ENCODE assay signal across 13 mouse cellular contexts in genomic region chr3:38820787-38821186, GRCm38 (mm10).
A peak's percentile ranks its signal among the peaks of the same experiment; 100 is the strongest.
DNase-seq lines count a peak whose midpoint lies in the region; ATAC-seq and TF ChIP-seq lines count a peak whose summit lies in the region.
"Had no signal": no experiment of that assay in that cellular context is flagged by ENCODE, and none has a peak within 500 bp of the region (broad histone marks: within the 10 kb centered on the region; RNA-seq: fewer than 3 reads in every experiment).

No protein-coding gene starts in this region.

- H3K9me3 ChIP-seq in hindbrain, embryonic 11.5 days (ENCODE audit: control insufficient read depth, low read length) = no peaks in the 10 kb centered on the region
- no peaks in the 10 kb centered on the region for H3K9me3 ChIP-seq in hindbrain, embryonic 10.5 days
- 0 out of 2 replicates have a peak, but pooled peaks cover 4% of the 10 kb centered on the region for H3K9me3 ChIP-seq in embryonic facial prominence, embryonic 10.5 days
- H3K9me3 ChIP-seq in hindbrain, embryonic 14.5 days (ENCODE audit: control insufficient read depth, low read length) = no peaks in the 10 kb centered on the region
- H3K9me3 ChIP-seq: heart, embryonic 12.5 days; neural tube, embryonic 12.5 days had no signal

- H3K4me3 ChIP-seq in hindbrain, embryonic 11.5 days (ENCODE audit: low read depth, low read length) = no peak overlapping the region
- H3K4me3 ChIP-seq in hindbrain, embryonic 10.5 days = no peak overlapping the region
- no peak overlapping the region for H3K4me3 ChIP-seq in embryonic facial prominence, embryonic 10.5 days
- no peak overlapping the region for H3K4me3 ChIP-seq in hindbrain, embryonic 14.5 days (replicated peaks; ENCODE audit: low read length)
- no peak overlapping the region for H3K4me3 ChIP-seq in myocyte
- H3K4me3 ChIP-seq: heart, embryonic 12.5 days; neural tube, embryonic 12.5 days had no signal

- peak; percentile 32 for DNase-seq in hindbrain, embryonic 11.5 days (ENCODE audit: low spot score)
- no peak for DNase-seq in hindbrain, embryonic 10.5 days (ENCODE audit: low spot score)
- peak; percentile 45 for DNase-seq in embryonic facial prominence, embryonic 10.5 days (ENCODE audit: low spot score)
- DNase-seq in hindbrain, embryonic 14.5 days (ENCODE audit: low spot score) = no peak
- no peak for DNase-seq in thymus, postnatal 10 days (ENCODE audit: low spot score in 2 of 2)
- DNase-seq in layer of hippocampus, postnatal 25 days (ENCODE audit: extremely low spot score in 1 of 2, low spot score in 1 of 2) = no peak
- DNase-seq: adrenal gland, adult 8-10 months had no signal

- no peak overlapping the region for H3K4me2 ChIP-seq in hindbrain, embryonic 11.5 days (replicated peaks; ENCODE audit: low read depth, low read length)
- H3K4me2 ChIP-seq in hindbrain, embryonic 14.5 days (replicated peaks) = peak overlapping the region; percentile 17
- peak overlapping the region; percentile 60 for H3K4me2 ChIP-seq in myocyte (ENCODE audit: low read depth)
- H3K4me2 ChIP-seq: heart, embryonic 12.5 days; neural tube, embryonic 12.5 days had no signal

- TF ChIP-seq POLR2A in myocyte (IDR thresholded peaks at IDR 0.05; ENCODE audit: insufficient read length, low read depth) = no peak

- ATAC-seq in hindbrain, embryonic 11.5 days (ENCODE audit: low FRiP score) = peak; percentile 47; the same call in 1 of the 2 replicates
- peak; percentile 53; the same call in 1 of the 2 replicates for ATAC-seq in hindbrain, embryonic 14.5 days (ENCODE audit: low FRiP score)
- ATAC-seq: CD4-positive, CD25-positive, alpha-beta regulatory T cell, adult 4 months; inflammation-experienced regulatory T-cells, adult 6 months; Patski had no signal

- H3K79me2 ChIP-seq in myocyte (ENCODE audit: control insufficient read depth, insufficient read depth) = no peaks in the 10 kb centered on the region

- H3K27ac ChIP-seq in hindbrain, embryonic 11.5 days (ENCODE audit: low read depth, low read length) = no peak overlapping the region
- H3K27ac ChIP-seq in hindbrain, embryonic 10.5 days = no peak overlapping the region
- H3K27ac ChIP-seq in embryonic facial prominence, embryonic 10.5 days (replicated peaks) = peak overlapping the region; percentile 66
- H3K27ac ChIP-seq in hindbrain, embryonic 14.5 days = no peak overlapping the region
- H3K27ac ChIP-seq: neural tube, embryonic 12.5 days had no signal

- no peaks in the 10 kb centered on the region for H3K4me1 ChIP-seq in hindbrain, embryonic 11.5 days (replicated peaks; ENCODE audit: control insufficient read depth, insufficient read depth, low read length)
- H3K4me1 ChIP-seq in hindbrain, embryonic 10.5 days (replicated peaks) = peaks cover 16% of the 10 kb centered on the region
- peaks cover 23% of the 10 kb centered on the region for H3K4me1 ChIP-seq in embryonic facial prominence, embryonic 10.5 days
- peaks cover 10% of the 10 kb centered on the region for H3K4me1 ChIP-seq in hindbrain, embryonic 14.5 days (replicated peaks; ENCODE audit: control insufficient read depth, insufficient read depth, low read length)

- H3K36me3 ChIP-seq in hindbrain, embryonic 11.5 days (ENCODE audit: control insufficient read depth, insufficient read depth, low read length) = no peaks in the 10 kb centered on the region
- no peaks in the 10 kb centered on the region for H3K36me3 ChIP-seq in hindbrain, embryonic 10.5 days
- H3K36me3 ChIP-seq in embryonic facial prominence, embryonic 10.5 days (replicated peaks) = no peaks in the 10 kb centered on the region
- no peaks in the 10 kb centered on the region for H3K36me3 ChIP-seq in hindbrain, embryonic 14.5 days (replicated peaks; ENCODE audit: control insufficient read depth, insufficient read depth)
- H3K36me3 ChIP-seq in myocyte (ENCODE audit: control insufficient read depth, insufficient read depth) = no peaks in the 10 kb centered on the region
- H3K36me3 ChIP-seq: heart, embryonic 12.5 days; neural tube, embryonic 12.5 days had no signal

- no peak overlapping the region for H3K9ac ChIP-seq in hindbrain, embryonic 11.5 days (ENCODE audit: low read depth, low read length)
- no peak overlapping the region for H3K9ac ChIP-seq in hindbrain, embryonic 14.5 days
- H3K9ac ChIP-seq: heart, embryonic 12.5 days; neural tube, embryonic 12.5 days had no signal

- WGBS in hindbrain, embryonic 11.5 days = 41% methylated on average over 9 of the region's 9 CpGs
- WGBS in hindbrain, embryonic 10.5 days = 44% methylated on average over 9 of the region's 9 CpGs
- 52% methylated on average over 9 of the region's 9 CpGs for WGBS in embryonic facial prominence, embryonic 10.5 days
- WGBS in hindbrain, embryonic 14.5 days = 35% methylated on average over 9 of the region's 9 CpGs

- H3K27me3 ChIP-seq in hindbrain, embryonic 11.5 days (ENCODE audit: control insufficient read depth, insufficient read depth, low read length) = no peaks in the 10 kb centered on the region
- no peaks in the 10 kb centered on the region for H3K27me3 ChIP-seq in hindbrain, embryonic 10.5 days (ENCODE audit: insufficient read depth, poor library complexity, severe bottlenecking)
- no peaks in the 10 kb centered on the region for H3K27me3 ChIP-seq in embryonic facial prominence, embryonic 10.5 days (replicated peaks; ENCODE audit: low read depth, poor library complexity, severe bottlenecking)
- no peaks in the 10 kb centered on the region for H3K27me3 ChIP-seq in hindbrain, embryonic 14.5 days (ENCODE audit: control insufficient read depth, insufficient read depth, low read length)
- no peaks in the 10 kb centered on the region for H3K27me3 ChIP-seq in myocyte (ENCODE audit: control insufficient read depth, insufficient read depth, insufficient read length)
- H3K27me3 ChIP-seq: heart, embryonic 12.5 days; neural tube, embryonic 12.5 days had no signal

- no peak overlapping the region for H3ac ChIP-seq in myocyte (ENCODE audit: control insufficient read depth, insufficient read length)

TF ChIP-seq in myocyte, 11 proteins besides CTCF, POLR2A, EP300 and RAD21:
- TF ChIP-seq TCF12 (IDR thresholded peaks at IDR 0.05; ENCODE audit: insufficient read depth, poor library complexity, severe bottlenecking) = no peak
- no peak for TF ChIP-seq MYOD1 (IDR thresholded peaks at IDR 0.05; ENCODE audit: control insufficient read depth in 1 of 3, insufficient read length in 2 of 3, low read depth in 2 of 3)
- TF ChIP-seq MAX (IDR thresholded peaks at IDR 0.05; ENCODE audit: low read depth) = no peak
TF ChIP-seq in myocyte: peak in this region for 0.

Comparison
In these comparisons a context has a peak if more than half of its experiments do, and no peak if none do; other contexts are left out.
1. DNase-seq: peak in hindbrain, embryonic 11.5 days (single experiment) and embryonic facial prominence, embryonic 10.5 days (single experiment); none in hindbrain, embryonic 10.5 days (single experiment), hindbrain, embryonic 14.5 days (single experiment), thymus, postnatal 10 days (0 of 2) and layer of hippocampus, postnatal 25 days (0 of 2).